Mouse (Mus musculus): Measurements from ENCODE around the gene Ankrd11.

GRCm38 (mm10) chr8:122903002-122903401 lies 139.1 kb downstream of the Ankrd11 start:
- TF ChIP-seq POLR2A (IDR thresholded peaks at IDR 0.05; ENCODE audit: low read depth, low read length): no peak
- no peak for TF ChIP-seq CTCF (IDR thresholded peaks at IDR 0.05; ENCODE audit: extremely low read depth, insufficient read depth, insufficient read length, insufficient replicate concordance)

Measured in spleen, adult 2 months (tissue).